1 mouse cellular context compared by ENCODE assay signal in the genomic region with DNA sequence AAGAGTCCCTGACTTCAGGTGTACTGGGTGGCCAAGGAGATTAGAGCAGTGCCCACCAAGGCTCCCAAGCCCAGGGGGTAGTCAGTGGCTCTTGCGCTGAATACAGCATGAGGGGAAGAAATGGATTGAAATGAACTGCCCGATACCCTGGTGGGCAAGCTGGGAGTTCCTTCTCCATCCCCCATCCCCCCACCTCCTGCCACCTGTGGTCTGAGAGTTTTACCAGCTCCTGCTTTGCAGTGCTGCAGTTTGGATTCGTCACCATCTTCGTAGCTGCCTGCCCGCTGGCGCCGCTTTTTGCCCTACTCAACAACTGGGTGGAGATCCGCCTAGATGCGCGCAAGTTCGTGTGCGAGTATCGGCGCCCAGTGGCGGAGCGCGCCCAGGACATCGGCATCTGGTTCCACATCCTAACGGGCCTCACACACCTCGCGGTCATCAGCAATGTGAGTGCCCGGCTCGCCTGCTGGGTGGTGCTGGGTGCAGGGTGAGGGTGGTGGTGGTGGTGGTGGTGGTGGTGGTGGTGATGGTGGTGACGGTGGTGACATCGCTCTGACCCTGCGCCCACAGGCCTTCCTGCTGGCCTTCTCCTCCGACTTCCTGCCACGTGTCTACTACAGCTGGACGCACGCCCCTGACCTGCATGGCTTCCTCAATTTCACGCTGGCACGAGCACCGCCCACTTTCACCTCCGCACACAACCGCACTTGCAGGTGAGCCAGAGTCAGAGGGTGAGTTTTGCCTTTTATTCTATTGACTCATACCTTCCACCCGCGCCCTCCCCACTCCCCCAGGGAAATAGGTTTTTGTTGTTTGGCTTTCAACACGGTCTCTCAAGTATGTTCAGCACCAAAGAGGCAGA.
TF ChIP-seq lines count a peak whose summit lies in the region.

No protein-coding gene starts in this region.

TF ChIP-seq in CH12.LX, 34 proteins besides CTCF, POLR2A, EP300 and RAD21:
- no peak for TF ChIP-seq CHD1 (IDR thresholded peaks at IDR 0.05; ENCODE audit: low read depth, low read length)
- TF ChIP-seq SMC3 (IDR thresholded peaks at IDR 0.05; ENCODE audit: low read depth, low read length) = no peak
- no peak for TF ChIP-seq TBP (conservative IDR thresholded peaks at IDR 0.05; ENCODE audit: low read depth, low read length)
- TF ChIP-seq MEF2A (IDR thresholded peaks at IDR 0.05; ENCODE audit: borderline replicate concordance, low read depth, low read length) = peak; percentile 29; the same call in 1 of the 2 replicates
- no peak for TF ChIP-seq MAFK (IDR thresholded peaks at IDR 0.05; ENCODE audit: insufficient replicate concordance, low read length)
- peak; percentile 89 for TF ChIP-seq ELF1 (IDR thresholded peaks at IDR 0.05; ENCODE audit: low read depth, low read length)
- no peak for TF ChIP-seq PAX5 (IDR thresholded peaks at IDR 0.05; ENCODE audit: low read length)
- TF ChIP-seq IRF4 (IDR thresholded peaks at IDR 0.05; ENCODE audit: low read depth, low read length) = peak; percentile 41; the same call in 1 of the 2 replicates
- peak; percentile 95 for TF ChIP-seq MYC (IDR thresholded peaks at IDR 0.05; ENCODE audit: low read depth, low read length)
- no peak for TF ChIP-seq GABPA (IDR thresholded peaks at IDR 0.05; ENCODE audit: insufficient replicate concordance, low read depth, low read length)
- peak; percentile 98 for TF ChIP-seq BHLHE40 (IDR thresholded peaks at IDR 0.05; ENCODE audit: low read depth, low read length)
- TF ChIP-seq USF2 (conservative IDR thresholded peaks at IDR 0.05; ENCODE audit: low read depth, low read length) = peak; percentile 38; the same call in 1 of the 2 replicates
- no peak for TF ChIP-seq ZKSCAN1 (IDR thresholded peaks at IDR 0.05; ENCODE audit: borderline replicate concordance, low read depth, low read length)
- peak; percentile 70 for TF ChIP-seq JUND (conservative IDR thresholded peaks at IDR 0.05; ENCODE audit: low read depth, low read length)
- TF ChIP-seq UBTF (IDR thresholded peaks at IDR 0.05; ENCODE audit: low read depth, low read length) = no peak
- TF ChIP-seq TCF12 (IDR thresholded peaks at IDR 0.05; ENCODE audit: low read depth, low read length) = peak; percentile 54; the same call in 1 of the 2 replicates
- TF ChIP-seq E2F4 (IDR thresholded peaks at IDR 0.05; ENCODE audit: insufficient replicate concordance, low read depth, low read length) = no peak
- TF ChIP-seq MAX (IDR thresholded peaks at IDR 0.05; ENCODE audit: low read length) = peak; percentile 94
- no peak for TF ChIP-seq ZMIZ1 (IDR thresholded peaks at IDR 0.05; ENCODE audit: low read depth, low read length)
- peak; percentile 58 for TF ChIP-seq HCFC1 (IDR thresholded peaks at IDR 0.05; ENCODE audit: low read depth, low read length)
- TF ChIP-seq MXI1 (IDR thresholded peaks at IDR 0.05; ENCODE audit: low read depth, low read length) = peak; percentile 98
- no peak for TF ChIP-seq RCOR1 (conservative IDR thresholded peaks at IDR 0.05; ENCODE audit: low read depth, low read length)
- no peak for TF ChIP-seq MAZ (IDR thresholded peaks at IDR 0.05; ENCODE audit: low read depth, low read length)
- peak; percentile 83 for TF ChIP-seq SIN3A (IDR thresholded peaks at IDR 0.05; ENCODE audit: low read length)
- 0 out of 2 replicates have a peak, but pooled peaks have one; percentile 13 for TF ChIP-seq NRF1 (IDR thresholded peaks at IDR 0.05; ENCODE audit: low read depth, low read length)
- peak; percentile 49; the same call in 1 of the 2 replicates for TF ChIP-seq NELFE (IDR thresholded peaks at IDR 0.05; ENCODE audit: low read depth, low read length)
- TF ChIP-seq JUN (IDR thresholded peaks at IDR 0.05; ENCODE audit: insufficient read depth, low read depth, low read length) = peak; percentile 70
- no peak for TF ChIP-seq CHD2 (IDR thresholded peaks at IDR 0.05; ENCODE audit: low read length)
- TF ChIP-seq ZC3H11A (IDR thresholded peaks at IDR 0.05; ENCODE audit: low read depth, low read length) = no peak
- TF ChIP-seq ETS1 (conservative IDR thresholded peaks at IDR 0.05; ENCODE audit: low read depth, low read length) = peak; percentile 83
- peak; percentile 77 for TF ChIP-seq USF1 (IDR thresholded peaks at IDR 0.05; ENCODE audit: low read depth, low read length)
- TF ChIP-seq ZNF384 (IDR thresholded peaks at IDR 0.05; ENCODE audit: low read depth, low read length) = no peak
- TF ChIP-seq POLR2AphosphoS2 (IDR thresholded peaks at IDR 0.05; ENCODE audit: low read depth, low read length) = no peak
- no peak for TF ChIP-seq KAT2A (IDR thresholded peaks at IDR 0.05; ENCODE audit: insufficient replicate concordance, low read length)
